In the genomic region with DNA sequence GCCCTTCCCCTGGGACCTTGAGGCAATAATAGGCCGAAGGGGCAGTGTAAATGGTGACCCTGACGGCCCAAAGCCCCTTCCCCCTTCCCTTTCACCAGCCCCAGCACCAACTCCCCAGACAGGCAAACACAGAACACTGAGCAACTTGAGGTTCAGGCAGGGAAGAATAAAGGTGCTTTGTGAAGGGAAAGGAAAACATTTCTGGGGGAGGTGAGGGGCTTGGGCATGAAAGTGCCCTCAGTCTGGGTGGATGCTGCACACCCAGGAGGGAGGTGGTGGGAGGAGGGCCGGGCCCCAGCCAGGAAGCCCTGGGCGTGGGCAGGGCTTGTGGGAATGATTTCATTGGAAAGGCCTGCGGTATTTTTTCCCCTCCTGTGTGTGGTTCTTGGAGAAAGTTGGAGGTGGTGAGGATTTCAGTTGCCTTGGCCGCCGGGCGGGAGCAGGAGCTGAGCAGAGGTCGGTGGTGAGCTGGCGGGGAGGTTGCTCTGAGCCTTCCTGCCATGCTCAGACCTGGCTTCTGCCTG, we compare ENCODE assay signal across 7 mouse cellular contexts. TPM values are rescaled to one million over a fixed set of nuclear protein-coding genes. Genes with fewer than 3 reads are reported as not detected.
DNase-seq lines count a peak whose midpoint lies in the region; ATAC-seq lines count a peak whose summit lies in the region.

No protein-coding gene starts in this region.

- H3K4me1 ChIP-seq in neural tube, embryonic 15.5 days: peaks cover 4% of the 10 kb centered on the region; the same call in 1 of the 2 replicates
- peaks cover 30% of the 10 kb centered on the region for H3K4me1 ChIP-seq in embryonic facial prominence, embryonic 14.5 days (ENCODE audit: control insufficient read depth, insufficient read depth, low read length)
- peaks cover 22% of the 10 kb centered on the region for H3K4me1 ChIP-seq in heart, embryonic 16.5 days (ENCODE audit: control insufficient read depth, insufficient read depth, low read length)

- H3K9me3 ChIP-seq in neural tube, embryonic 15.5 days (replicated peaks): no peaks in the 10 kb centered on the region
- H3K9me3 ChIP-seq in embryonic facial prominence, embryonic 14.5 days (ENCODE audit: control insufficient read depth, low read length): no peaks in the 10 kb centered on the region
- no peaks in the 10 kb centered on the region for H3K9me3 ChIP-seq in heart, embryonic 16.5 days (replicated peaks; ENCODE audit: control insufficient read depth, low read length)

- no peak for ATAC-seq in neural tube, embryonic 15.5 days (ENCODE audit: low FRiP score)
- ATAC-seq in embryonic facial prominence, embryonic 14.5 days (ENCODE audit: low read depth): peak; percentile 86
- ATAC-seq in heart, embryonic 16.5 days (replicated peaks; ENCODE audit: extremely low read depth, insufficient read depth, low FRiP score): peak; percentile 62; the same call in 1 of the 2 replicates

- no peak overlapping the region; the same call in 1 of the 2 replicates for H3K4me3 ChIP-seq in neural tube, embryonic 15.5 days (replicated peaks)
- peak overlapping the region; percentile 37 for H3K4me3 ChIP-seq in embryonic facial prominence, embryonic 14.5 days (ENCODE audit: low read depth, low read length)
- no peak overlapping the region for H3K4me3 ChIP-seq in heart, embryonic 16.5 days (ENCODE audit: low read length)

- WGBS in neural tube, embryonic 15.5 days: 73% methylated on average over 10 of the region's 10 CpGs
- WGBS in embryonic facial prominence, embryonic 14.5 days: 27% methylated on average over 10 of the region's 10 CpGs
- WGBS in heart, embryonic 16.5 days: 44% methylated on average over 10 of the region's 10 CpGs

- no peak overlapping the region for H3K4me2 ChIP-seq in neural tube, embryonic 15.5 days
- H3K4me2 ChIP-seq in embryonic facial prominence, embryonic 14.5 days (ENCODE audit: low read depth, low read length): peak overlapping the region; percentile 46
- peak overlapping the region; percentile 28; the same call in 1 of the 2 replicates for H3K4me2 ChIP-seq in heart, embryonic 16.5 days (ENCODE audit: low read depth, low read length)

- no peak overlapping the region for H3K9ac ChIP-seq in neural tube, embryonic 15.5 days (replicated peaks)
- H3K9ac ChIP-seq in embryonic facial prominence, embryonic 14.5 days (ENCODE audit: low read depth, low read length): peak overlapping the region; percentile 65
- H3K9ac ChIP-seq in heart, embryonic 16.5 days (ENCODE audit: low read length): peak overlapping the region; percentile 3; the same call in 1 of the 2 replicates

- H3K27ac ChIP-seq in neural tube, embryonic 15.5 days (replicated peaks): no peak overlapping the region; the same call in 1 of the 2 replicates
- H3K27ac ChIP-seq in embryonic facial prominence, embryonic 14.5 days (replicated peaks; ENCODE audit: low read depth, low read length): peak overlapping the region; percentile 94
- peak overlapping the region; percentile 50 for H3K27ac ChIP-seq in heart, embryonic 16.5 days (ENCODE audit: low read length)

- peak; percentile 35 for DNase-seq in neural tube, embryonic 10.5 days (ENCODE audit: extremely low spot score, low spot score)
- peak; percentile 91 for DNase-seq in embryonic facial prominence, embryonic 14.5 days (ENCODE audit: low spot score)
- DNase-seq in lung, postnatal 36 days: peak; percentile 21
- DNase-seq in c-Kit-positive CD71-positive TER-119-positive erythroid progenitor cells, embryonic 14.5 days (ENCODE audit: low spot score): no peak
- DNase-seq in thymus, postnatal 25 days: no peak

- H3K27me3 ChIP-seq in neural tube, embryonic 15.5 days (replicated peaks): no peaks in the 10 kb centered on the region
- no peaks in the 10 kb centered on the region for H3K27me3 ChIP-seq in embryonic facial prominence, embryonic 14.5 days (replicated peaks; ENCODE audit: control insufficient read depth, insufficient read depth, low read length)
- no peaks in the 10 kb centered on the region for H3K27me3 ChIP-seq in heart, embryonic 16.5 days (ENCODE audit: control insufficient read depth, insufficient read depth, low read length)

- H3K36me3 ChIP-seq in neural tube, embryonic 15.5 days: peaks cover 46% of the 10 kb centered on the region
- peaks cover 23% of the 10 kb centered on the region for H3K36me3 ChIP-seq in embryonic facial prominence, embryonic 14.5 days (ENCODE audit: control insufficient read depth, insufficient read depth, low read length)
- H3K36me3 ChIP-seq in heart, embryonic 16.5 days (ENCODE audit: control insufficient read depth, insufficient read depth): no peaks in the 10 kb centered on the region; the same call in 1 of the 2 replicates

RNA-seq across cellular contexts. Expression of a gene that starts 43.6 kb away (rescaled TPM):
- 242 and 256 TPM in 2 replicates for polyA plus RNA-seq in neural tube, embryonic 15.5 days (2015; fragmentation: Nextera tagmentation; extraction: Ambion mirVana)
- 252 and 269 TPM in 2 replicates for polyA plus RNA-seq in embryonic facial prominence, embryonic 14.5 days (2014; fragmentation: Nextera tagmentation; extraction: Ambion mirVana)
- polyA plus RNA-seq in heart, embryonic 16.5 days (2015; fragmentation: Nextera tagmentation; extraction: Ambion mirVana): 173 and 203 TPM in 2 replicates

Comparison
In these comparisons a context has a peak if more than half of its experiments do, and no peak if none do; other contexts are left out.
1. DNase-seq: peak in neural tube, embryonic 10.5 days (single experiment), embryonic facial prominence, embryonic 14.5 days (single experiment) and lung, postnatal 36 days (single experiment); none in c-Kit-positive CD71-positive TER-119-positive erythroid progenitor cells, embryonic 14.5 days (single experiment) and thymus, postnatal 25 days (single experiment).